Mouse (Mus musculus): ENCODE data around the gene Bpifc.

Gene Bpifc

DNA sequence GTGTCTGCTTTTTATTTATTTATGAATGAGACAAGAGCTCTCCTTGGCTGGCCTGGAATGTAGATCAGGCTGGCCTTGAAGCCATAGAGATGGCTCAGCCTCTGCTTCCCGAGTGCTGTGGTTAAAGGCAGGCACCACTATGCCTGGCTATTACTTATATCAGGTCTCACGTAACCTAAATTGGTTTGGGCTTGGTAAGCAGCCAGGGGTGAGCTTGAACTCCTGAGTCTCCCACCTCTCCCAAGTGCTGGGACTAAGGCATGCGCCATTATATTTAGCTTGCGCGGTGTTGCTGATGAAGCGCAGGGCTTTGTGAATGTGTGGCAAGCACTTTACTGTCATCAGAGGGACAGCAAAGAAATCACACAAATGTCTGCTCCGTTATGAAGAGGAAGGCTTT, 6.1 kb upstream of the Bpifc start:
- DNase-seq (ENCODE audit: extremely low read depth, low read depth): no peak

DNA sequence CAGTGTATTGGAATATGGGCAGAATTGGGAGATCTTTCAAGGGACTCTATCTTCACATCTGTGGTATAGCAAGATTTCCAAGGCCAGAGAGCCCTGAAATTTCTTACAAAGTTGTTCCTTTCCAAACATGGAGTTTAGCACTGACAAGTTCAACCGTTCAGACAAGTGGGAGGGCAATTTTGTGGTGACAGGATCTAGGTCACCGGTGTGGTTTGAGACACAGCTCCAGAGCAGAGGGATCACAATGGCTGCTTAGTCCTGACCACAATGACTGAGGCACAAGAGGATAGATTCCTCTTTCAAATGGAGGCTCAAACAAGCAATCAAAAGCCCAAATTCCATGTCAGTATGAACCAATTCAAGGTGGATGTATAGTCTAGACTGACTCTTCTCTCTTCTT, 523 bp downstream of the Bpifc start:
- no peak for DNase-seq (ENCODE audit: extremely low read depth, low read depth)

DNA sequence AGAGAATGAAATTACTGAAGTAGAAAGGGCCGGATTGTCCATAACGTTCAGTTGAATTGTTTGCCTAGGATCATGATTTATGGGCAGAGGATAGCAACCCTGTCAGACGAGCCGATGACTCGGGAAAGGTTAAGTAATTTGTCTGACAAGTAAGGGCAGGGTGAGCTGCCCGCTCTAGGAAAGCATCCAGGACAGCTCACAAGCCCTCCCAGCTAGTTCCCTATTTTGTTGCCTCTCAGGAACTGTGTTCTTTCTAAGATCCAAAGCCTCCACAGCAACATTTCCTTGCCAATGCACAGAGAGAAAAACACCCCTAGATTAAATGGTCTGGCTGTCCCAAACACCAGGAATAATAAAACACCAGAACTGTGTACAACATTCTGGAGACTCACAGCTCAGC, 1.1 kb downstream of the Bpifc start:
- no peak for DNase-seq (ENCODE audit: extremely low read depth, low read depth)

DNA sequence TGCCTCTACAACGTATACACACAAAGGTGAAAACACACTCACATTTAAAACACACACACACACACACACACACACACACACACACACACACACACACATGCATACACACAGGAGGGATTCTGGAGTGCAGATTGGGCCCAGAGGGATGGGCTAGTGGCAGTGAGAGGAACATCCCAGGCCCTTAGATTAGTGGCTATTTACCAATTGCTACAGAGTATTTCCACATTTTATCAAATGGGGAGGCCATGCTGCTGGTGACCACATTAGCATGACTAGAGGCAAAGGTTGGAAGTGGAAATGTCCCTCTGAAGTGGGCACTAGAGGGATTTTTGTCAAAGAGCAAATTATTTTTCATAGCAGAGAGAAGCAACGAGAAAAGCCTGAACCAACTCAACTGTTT, 2.0 kb downstream of the Bpifc start:
- DNase-seq (ENCODE audit: extremely low read depth, low read depth): no peak

DNA sequence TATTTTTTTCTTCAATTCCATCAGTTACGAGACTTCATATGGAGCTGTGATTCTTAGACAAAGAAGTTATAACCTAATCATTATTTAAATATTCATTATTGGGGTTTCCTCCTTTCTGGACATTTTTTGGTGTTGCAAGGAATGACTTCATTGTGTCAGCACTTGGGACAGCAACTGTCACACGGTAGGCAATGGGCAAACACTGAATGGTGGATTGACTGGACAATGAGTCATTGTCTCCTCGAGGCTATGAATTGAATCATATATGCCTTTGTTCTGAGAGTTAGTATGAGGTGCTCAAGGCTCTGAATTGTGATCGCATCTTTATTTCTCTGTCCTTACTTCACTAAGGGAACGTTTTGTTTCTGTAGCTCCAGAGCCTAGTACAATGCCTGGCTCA, 5.2 kb downstream of the Bpifc start:
- DNase-seq (ENCODE audit: extremely low read depth, low read depth): no peak

- no peak for DNase-seq (ENCODE audit: extremely low read depth, low read depth)
Observed at GRCm38 (mm10) chr10:86000447-86000846, 11.2 kb downstream of the Bpifc start.

DNA sequence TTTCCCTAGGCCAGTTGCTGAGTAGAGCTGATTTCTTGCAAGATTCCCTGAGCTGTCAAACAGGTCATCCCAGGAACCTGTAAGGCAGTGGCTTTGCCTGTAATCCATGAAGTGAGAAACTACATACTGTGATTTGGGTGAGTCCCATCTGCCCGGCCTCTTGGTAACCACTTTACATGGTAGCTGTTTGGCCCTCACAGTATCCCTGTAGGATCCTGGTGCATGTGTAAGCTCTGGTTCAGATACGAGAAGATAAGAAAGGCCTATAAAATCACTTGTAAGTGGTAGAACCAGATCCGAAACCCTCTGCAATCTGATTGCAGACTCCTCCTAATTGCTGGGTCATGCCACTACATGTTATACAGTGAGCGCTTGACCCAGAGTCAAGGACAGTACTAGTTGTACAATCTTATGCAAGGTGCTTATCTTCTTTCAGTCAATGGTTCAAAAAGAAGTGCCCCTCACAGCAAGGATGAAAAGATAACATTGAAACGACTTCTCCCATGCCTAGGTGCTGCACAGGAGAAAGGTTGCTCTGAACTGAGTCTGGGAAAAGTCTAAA, 17.1 kb downstream of the Bpifc start:
- no peak for DNase-seq (ENCODE audit: extremely low read depth, low read depth)

DNA sequence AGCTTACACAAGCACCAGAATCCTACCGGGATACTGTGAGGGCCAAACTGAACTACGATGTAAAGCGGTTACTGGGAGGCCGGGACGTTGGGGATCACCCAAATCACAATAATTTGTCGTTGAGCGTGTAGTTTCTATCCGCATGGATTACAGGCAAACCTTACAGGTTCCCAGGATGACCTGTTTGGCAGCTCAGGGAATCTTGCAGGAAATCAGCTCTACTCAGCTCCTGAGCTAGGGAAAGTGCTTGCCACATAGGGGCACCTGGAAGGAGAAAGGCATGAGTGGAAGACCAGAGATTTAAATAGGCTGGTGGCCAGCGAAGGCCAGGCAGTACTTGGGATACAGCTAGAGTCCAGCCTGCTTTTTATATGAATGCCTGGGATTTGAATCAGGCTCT, 17.9 kb downstream of the Bpifc start:
- no peak for DNase-seq (ENCODE audit: extremely low read depth, low read depth)

DNA sequence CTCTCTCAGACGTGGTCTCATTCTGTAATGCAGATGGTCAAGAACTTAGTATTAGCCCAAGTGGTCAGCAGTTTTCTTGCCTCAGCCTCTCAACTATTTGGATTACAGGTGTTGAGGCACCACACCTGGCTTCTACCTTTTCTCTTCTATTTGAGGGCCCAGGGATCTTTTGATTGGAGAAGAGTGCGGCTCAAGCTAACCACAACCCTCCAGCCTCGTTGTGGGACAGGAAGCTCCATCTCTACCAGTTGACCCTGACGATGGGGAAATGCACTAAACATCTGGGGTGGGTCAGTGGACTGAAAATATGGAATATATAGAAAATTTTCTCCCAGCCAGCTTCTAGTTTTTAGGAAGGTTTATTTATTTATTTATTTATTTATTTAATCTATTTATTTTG, 19.3 kb downstream of the Bpifc start:
- DNase-seq (ENCODE audit: extremely low read depth, low read depth): no peak

GRCm38 (mm10) chr10:85989412-85990115, 22.1 kb downstream of the Bpifc start:
- DNase-seq (ENCODE audit: extremely low read depth, low read depth): no peak

DNA sequence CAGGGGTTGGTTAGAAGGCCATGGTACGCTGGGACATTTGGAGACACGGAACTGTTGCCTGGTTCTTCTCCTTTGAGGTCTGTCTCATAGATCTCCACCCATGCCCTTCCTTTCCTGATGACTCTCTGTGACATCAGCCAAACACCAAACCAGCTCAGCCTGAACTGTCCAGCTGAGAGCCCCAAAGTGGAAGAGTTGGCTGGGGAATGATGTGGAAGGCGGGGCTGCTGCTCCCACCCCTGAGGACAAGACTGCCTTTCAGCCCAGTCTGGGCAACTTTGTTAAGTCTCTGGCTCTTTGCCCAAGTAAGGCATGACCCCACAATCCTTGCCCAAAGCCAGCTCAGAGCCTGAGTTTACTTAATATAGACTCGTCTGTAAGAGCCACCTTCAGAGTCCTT, 38.8 kb downstream of the Bpifc start:
- DNase-seq (ENCODE audit: extremely low read depth, low read depth): no peak

DNA sequence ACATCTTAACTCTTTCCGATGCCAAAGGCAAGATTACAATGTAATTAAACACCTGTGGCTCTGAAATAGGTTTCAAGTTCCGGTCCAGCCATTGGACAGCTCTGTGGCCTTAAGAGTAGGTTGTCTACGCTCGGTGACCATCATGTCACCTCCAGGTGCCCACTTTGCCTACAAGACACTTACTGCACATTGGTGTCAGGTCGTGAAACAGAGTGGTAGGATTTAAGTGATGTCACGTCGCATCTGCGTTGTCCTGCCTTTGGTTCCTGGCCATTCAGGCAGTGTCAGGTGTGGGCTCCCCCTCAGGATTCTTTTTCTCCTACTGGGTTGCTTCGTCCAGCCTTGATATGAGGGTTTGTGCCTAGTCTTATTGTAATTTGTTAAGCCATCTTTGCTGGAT, 39.9 kb downstream of the Bpifc start:
- no peak for DNase-seq (ENCODE audit: extremely low read depth, low read depth)

GRCm38 (mm10) chr10:85969894-85970620, 41.6 kb downstream of the Bpifc start:
- peak; percentile 6 for DNase-seq (ENCODE audit: extremely low read depth, low read depth)

GRCm38 (mm10) chr10:85968731-85969130, 43.0 kb downstream of the Bpifc start:
- DNase-seq (ENCODE audit: extremely low read depth, low read depth): no peak

DNA sequence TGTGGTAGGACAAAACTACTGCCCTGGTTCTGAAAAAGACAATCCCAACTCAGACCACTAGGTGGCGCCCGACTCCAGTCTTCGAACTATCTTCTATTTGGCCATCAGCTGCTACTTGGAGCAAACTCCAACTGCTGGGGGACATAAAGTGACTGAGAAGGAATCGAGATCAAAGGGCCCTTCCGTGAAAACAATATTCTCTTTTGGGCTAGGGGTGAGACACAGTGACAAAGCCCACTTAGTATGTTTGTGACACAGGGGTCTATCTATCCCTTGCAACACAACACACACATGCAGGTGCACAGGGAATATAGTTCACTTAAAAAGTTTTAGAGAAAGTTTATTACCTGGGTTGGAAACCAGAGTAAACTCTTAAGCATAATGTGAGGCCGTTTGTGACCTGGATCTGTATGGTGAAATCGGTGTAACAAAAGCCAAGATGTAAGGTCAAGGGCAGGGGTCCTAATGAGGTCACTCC, 43.5 kb downstream of the Bpifc start:
- peak; percentile 29 for DNase-seq (ENCODE audit: extremely low read depth, low read depth)

DNA sequence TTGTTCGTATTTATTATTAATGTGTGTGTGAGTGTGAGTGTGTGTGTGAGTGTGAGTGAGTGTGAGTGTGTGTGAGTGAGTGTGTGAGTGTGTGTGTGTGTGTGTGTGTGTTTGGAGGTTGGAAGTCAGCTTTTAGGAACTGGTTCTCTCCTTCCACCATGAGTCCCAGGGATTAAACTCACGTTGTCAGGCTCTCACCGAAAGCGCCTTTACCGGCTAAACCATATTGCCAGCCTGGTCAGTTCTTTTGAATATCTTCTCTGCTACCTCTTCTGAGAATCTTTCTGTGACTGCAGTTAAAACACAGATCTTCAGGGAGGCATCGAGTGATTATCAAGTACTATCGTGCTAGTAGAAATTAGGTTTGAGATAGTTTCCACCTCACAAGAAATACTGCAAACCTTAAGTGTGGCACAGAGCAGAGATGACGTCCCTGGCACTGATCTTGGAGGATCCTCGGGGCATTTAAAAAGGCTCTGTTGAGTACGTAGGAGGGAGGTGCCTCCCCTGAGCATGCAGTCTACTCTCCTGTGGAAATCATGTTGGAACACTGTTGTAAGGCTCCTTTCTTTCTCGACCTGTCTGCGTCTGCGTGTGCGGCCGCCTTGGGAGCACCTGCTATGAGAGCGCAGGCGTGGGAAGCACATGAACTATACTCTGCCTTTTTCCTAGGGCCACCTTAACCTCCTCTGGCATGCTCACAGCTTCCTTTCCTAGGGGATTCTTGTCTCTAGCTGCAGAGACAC, 44.1 kb downstream of the Bpifc start:
- DNase-seq (ENCODE audit: extremely low read depth, low read depth): no peak

GRCm38 (mm10) chr10:85966476-85966875, 45.2 kb downstream of the Bpifc start:
- DNase-seq (ENCODE audit: extremely low read depth, low read depth): no peak

DNA sequence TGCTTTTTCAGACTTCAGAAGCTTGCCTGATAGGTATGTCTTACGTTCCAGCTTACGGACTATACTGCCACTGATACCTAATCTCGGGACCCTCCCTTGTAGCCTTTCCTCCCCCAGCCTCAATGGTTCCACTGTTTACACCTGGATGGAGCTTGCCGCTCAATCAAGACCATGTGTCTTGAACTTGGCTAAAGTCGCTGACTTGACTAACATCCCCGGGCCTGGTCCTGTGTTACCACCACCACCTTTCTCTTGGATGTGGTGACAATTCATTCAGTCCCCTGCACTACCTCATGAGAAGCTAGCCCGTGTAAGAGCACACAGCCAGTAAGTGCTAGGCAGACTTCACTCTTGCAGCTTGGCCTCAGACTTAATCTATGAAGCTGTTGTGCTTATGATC, 47.4 kb downstream of the Bpifc start:
- no peak for DNase-seq (ENCODE audit: extremely low read depth, low read depth)

- DNase-seq (ENCODE audit: extremely low read depth, low read depth): no peak
Observed at GRCm38 (mm10) chr10:85962897-85963296, 48.8 kb downstream of the Bpifc start.

- peak; percentile 85 for DNase-seq (ENCODE audit: extremely low read depth, low read depth)
Observed at GRCm38 (mm10) chr10:85957464-85957950, 54.2 kb downstream of the Bpifc start, which contains the start of gene Rtcb. Gene Rtcb (minus strand): TSS chr10:85957823.

DNA sequence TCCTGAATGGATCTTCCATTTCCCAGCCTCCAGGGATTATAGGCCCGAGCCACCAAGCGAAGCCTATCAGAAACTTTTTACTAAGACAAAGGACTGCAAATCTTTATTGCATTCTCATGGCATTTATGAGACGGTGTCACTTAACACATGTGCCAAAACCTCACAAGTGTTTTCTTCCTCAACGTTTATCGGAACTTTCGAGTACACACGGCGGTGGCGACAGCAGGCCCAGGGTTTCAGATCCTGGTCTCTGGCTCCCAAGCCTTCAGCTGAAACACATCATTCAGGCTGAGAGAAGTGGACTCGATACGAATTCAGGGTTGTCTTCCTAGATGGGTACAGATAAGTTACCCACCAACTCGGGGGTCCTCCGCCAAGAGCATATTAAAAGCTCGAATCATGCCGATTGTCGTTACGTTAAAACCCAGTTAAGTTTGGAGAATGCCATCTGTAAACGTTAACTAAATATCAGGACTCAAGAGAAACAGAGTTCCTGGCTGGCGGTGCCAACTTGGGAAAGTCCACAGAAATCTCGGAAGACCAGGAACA, 54.8 kb downstream of the Bpifc start:
- DNase-seq (ENCODE audit: extremely low read depth, low read depth): peak; percentile 18

Data from MEL-GATA-1-ER (cell line).